Comparison of ENCODE assay signal across 15 mouse cellular contexts in the genomic region with DNA sequence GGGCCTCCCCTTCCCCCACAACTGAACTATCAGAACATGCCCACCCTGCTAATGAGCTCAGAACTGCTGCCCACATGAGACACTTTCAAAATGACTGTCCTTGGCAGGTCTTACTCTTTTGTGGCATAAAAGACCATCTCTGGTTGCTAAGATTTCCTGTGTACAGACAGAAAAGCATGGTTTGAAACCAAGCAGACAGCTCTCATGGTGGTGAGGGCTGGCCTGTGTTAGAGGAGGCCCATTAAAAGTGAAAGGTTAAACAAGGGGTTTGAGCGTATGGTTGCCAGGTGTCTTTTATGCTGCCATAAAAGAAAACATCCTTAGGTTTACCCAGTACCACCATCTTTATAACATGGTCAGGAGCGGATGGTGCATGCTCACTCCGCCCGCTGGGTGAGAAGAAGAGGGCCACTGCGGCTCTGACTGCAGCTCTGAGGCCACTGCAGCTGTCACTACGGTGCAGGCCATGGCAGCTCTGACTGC. TPM values are rescaled to one million over a fixed set of nuclear protein-coding genes. Genes with fewer than 3 reads are reported as not detected.
DNase-seq lines count a peak whose midpoint lies in the region; ATAC-seq and TF ChIP-seq lines count a peak whose summit lies in the region.
"Had no signal": no experiment of that assay in that cellular context is flagged by ENCODE, and none has a peak within 500 bp of the region (broad histone marks: within the 10 kb centered on the region; RNA-seq: fewer than 3 reads in every experiment).

No protein-coding gene starts in this region.

- no peak overlapping the region for H3K4me3 ChIP-seq in embryonic facial prominence, embryonic 13.5 days
- H3K4me3 ChIP-seq in embryonic facial prominence, embryonic 10.5 days: no peak overlapping the region
- no peak overlapping the region for H3K4me3 ChIP-seq in thymus, adult 2 months (ENCODE audit: control insufficient read depth, insufficient read depth, low read length)
- H3K4me3 ChIP-seq in neural tube, embryonic 15.5 days (replicated peaks): no peak overlapping the region
- H3K4me3 ChIP-seq: embryonic facial prominence, embryonic 12.5 days; heart, embryonic 15.5 days; liver, embryonic 12.5 days had no signal

- no peak for TF ChIP-seq POLR2A in thymus, adult 2 months (IDR thresholded peaks at IDR 0.05; ENCODE audit: control insufficient read depth, extremely low read depth, insufficient read depth, low read length, poor library complexity)

- 57% methylated on average over 6 of the region's 6 CpGs for WGBS in embryonic facial prominence, embryonic 13.5 days
- 84% methylated on average over 6 of the region's 6 CpGs for WGBS in embryonic facial prominence, embryonic 10.5 days
- 48% methylated on average over 6 of the region's 6 CpGs for WGBS in thymus, adult 2 months
- 65% methylated on average over 6 of the region's 6 CpGs for WGBS in neural tube, embryonic 15.5 days

- H3K27me3 ChIP-seq in embryonic facial prominence, embryonic 13.5 days: no peaks in the 10 kb centered on the region
- H3K27me3 ChIP-seq in embryonic facial prominence, embryonic 10.5 days (replicated peaks; ENCODE audit: low read depth, poor library complexity, severe bottlenecking): no peaks in the 10 kb centered on the region
- H3K27me3 ChIP-seq in thymus, adult 2 months (ENCODE audit: control insufficient read depth, insufficient read depth, low read length): no peaks in the 10 kb centered on the region
- H3K27me3 ChIP-seq in neural tube, embryonic 15.5 days (replicated peaks): no peaks in the 10 kb centered on the region
- H3K27me3 ChIP-seq: embryonic facial prominence, embryonic 12.5 days; heart, embryonic 15.5 days; liver, embryonic 12.5 days had no signal

- peaks cover 19% of the 10 kb centered on the region for H3K4me1 ChIP-seq in embryonic facial prominence, embryonic 13.5 days
- peaks cover 11% of the 10 kb centered on the region; the same call in 1 of the 2 replicates for H3K4me1 ChIP-seq in embryonic facial prominence, embryonic 10.5 days
- H3K4me1 ChIP-seq in thymus, adult 2 months (replicated peaks; ENCODE audit: control insufficient read depth, insufficient read depth, low read length): peaks cover 9% of the 10 kb centered on the region
- H3K4me1 ChIP-seq in neural tube, embryonic 15.5 days: no peaks in the 10 kb centered on the region
- H3K4me1 ChIP-seq: liver, embryonic 12.5 days had no signal

- no peak overlapping the region for H3K9ac ChIP-seq in embryonic facial prominence, embryonic 13.5 days
- H3K9ac ChIP-seq in neural tube, embryonic 15.5 days (replicated peaks): no peak overlapping the region
- H3K9ac ChIP-seq: embryonic facial prominence, embryonic 12.5 days; heart, embryonic 15.5 days; liver, embryonic 12.5 days had no signal

- no peak for ATAC-seq in embryonic facial prominence, embryonic 13.5 days (ENCODE audit: insufficient number of reproducible peaks, insufficient read depth, low FRiP score, low TSS enrichment, low read depth)
- ATAC-seq in inflammation-experienced regulatory T-cells, adult 6 months: peak; percentile 80
- ATAC-seq in neural tube, embryonic 15.5 days (ENCODE audit: low FRiP score): peak; percentile 35; the same call in 1 of the 2 replicates
- ATAC-seq: intestine, embryonic 16.5 days; liver, embryonic 12.5 days; lung, postnatal 0 days had no signal

- DNase-seq in embryonic facial prominence, embryonic 10.5 days (ENCODE audit: low spot score): no peak
- DNase-seq in thymus, adult 2 months: no peak
- no peak for DNase-seq in thymus, postnatal 10 days (ENCODE audit: low spot score in 2 of 2)
- DNase-seq in adrenal gland, adult 2 months: no peak
- no peak for DNase-seq in kidney, postnatal 25 days
- DNase-seq: cerebellum, postnatal 14 days; retina, postnatal 1 day had no signal

- H3K36me3 ChIP-seq in embryonic facial prominence, embryonic 13.5 days: peaks cover 44% of the 10 kb centered on the region
- H3K36me3 ChIP-seq in embryonic facial prominence, embryonic 10.5 days (replicated peaks): peaks cover 52% of the 10 kb centered on the region
- peaks cover 16% of the 10 kb centered on the region for H3K36me3 ChIP-seq in thymus, adult 2 months (ENCODE audit: control insufficient read depth, insufficient read depth, low read length)
- H3K36me3 ChIP-seq in neural tube, embryonic 15.5 days: peaks cover 18% of the 10 kb centered on the region

- H3K4me2 ChIP-seq in embryonic facial prominence, embryonic 13.5 days: no peak overlapping the region
- H3K4me2 ChIP-seq in neural tube, embryonic 15.5 days: no peak overlapping the region
- H3K4me2 ChIP-seq: embryonic facial prominence, embryonic 12.5 days; heart, embryonic 15.5 days; liver, embryonic 12.5 days had no signal

- TF ChIP-seq CTCF in thymus, adult 2 months (IDR thresholded peaks at IDR 0.05; ENCODE audit: borderline replicate concordance, control insufficient read depth, extremely low read depth, insufficient read depth, low read length, poor library complexity): no peak

- H3K9me3 ChIP-seq in embryonic facial prominence, embryonic 13.5 days: no peaks in the 10 kb centered on the region
- no peaks in the 10 kb centered on the region for H3K9me3 ChIP-seq in embryonic facial prominence, embryonic 10.5 days
- H3K9me3 ChIP-seq in neural tube, embryonic 15.5 days (replicated peaks): no peaks in the 10 kb centered on the region
- H3K9me3 ChIP-seq: embryonic facial prominence, embryonic 12.5 days; heart, embryonic 15.5 days; liver, embryonic 12.5 days had no signal

- H3K27ac ChIP-seq in embryonic facial prominence, embryonic 13.5 days: peak overlapping the region; percentile 40; the same call in 1 of the 2 replicates
- H3K27ac ChIP-seq in embryonic facial prominence, embryonic 10.5 days (replicated peaks): no peak overlapping the region
- peak overlapping the region; percentile 19; the same call in 1 of the 2 replicates for H3K27ac ChIP-seq in thymus, adult 2 months (ENCODE audit: control insufficient read depth, insufficient read depth, low read length)
- H3K27ac ChIP-seq in neural tube, embryonic 15.5 days (replicated peaks): no peak overlapping the region; the same call in 1 of the 2 replicates
- H3K27ac ChIP-seq: embryonic facial prominence, embryonic 12.5 days; heart, embryonic 15.5 days; liver, embryonic 12.5 days had no signal

RNA-seq across cellular contexts. Expression of gene Nfkb1, which starts 25.5 kb away (rescaled TPM):
- polyA plus RNA-seq in embryonic facial prominence, embryonic 13.5 days (2015; fragmentation: Nextera tagmentation; extraction: Ambion mirVana): 20.4 and 25.2 TPM in 2 replicates
- 12.7 and 13.3 TPM in 2 replicates for polyA plus RNA-seq in embryonic facial prominence, embryonic 10.5 days (2016; fragmentation: Nextera tagmentation; extraction: Ambion mirVana)
- polyA plus RNA-seq in thymus, adult 2 months (2012; rRNA removed): 159 and 161 TPM in 2 replicates
- polyA plus RNA-seq in inflammation-experienced regulatory T-cells, adult 6 months (2017; shearing (Covaris generic)): 100 to 1,000 TPM in 2 of 3 experiments, 10 to 100 TPM in 1; 95.7 to 123 (median 121) TPM
- 7.7 and 21.5 TPM in 2 replicates for polyA plus RNA-seq in neural tube, embryonic 15.5 days (2015; fragmentation: Nextera tagmentation; extraction: Ambion mirVana)
- 10 to 100 TPM; 44.2 to 55.6 TPM for total RNA-seq in adrenal gland, adult 2 months (2021)
- 51.6 and 58.1 TPM in 2 replicates for polyA plus RNA-seq in adrenal gland, adult 2 months (2012; rRNA removed)

Comparison
In these comparisons a context has a peak if more than half of its experiments do, and no peak if none do; other contexts are left out.
1. H3K27ac ChIP-seq: peak in embryonic facial prominence, embryonic 13.5 days (single experiment) and thymus, adult 2 months (single experiment); none in embryonic facial prominence, embryonic 10.5 days (single experiment) and neural tube, embryonic 15.5 days (single experiment).